Mouse (Mus musculus) MEL (cell line): ENCODE measurements at regions not wholly inside any gene's neighbourhood (a gene's known extent, or its start where the extent isn't known, plus 50 kb on each side); places are given as distances from the start of the nearest gene placed in this dataset.

Source experiments
- DNase-seq: peaks from one replicate; pipeline ENCODE4 v3.0.0; 2011; ENCODE audit warnings: low read depth, low spot score
- H3K27ac ChIP-seq: 2 replicates; pipeline ENCODE4 v1.5.1; 2012; ENCODE audit warnings: low read depth, mild to moderate bottlenecking, control low read depth, low read length, moderate library complexity; ENCODE audit not compliant: control insufficient read depth
- H3K27me3 ChIP-seq, 2 experiments: fragments of 150-350 bp in 1 of 2; sonication (generic) in 1 of 2; 2 replicates each; pipeline ENCODE4 v1.6.1; 2012; ENCODE audit warnings: low read length in 2 of 2, mild to moderate bottlenecking in 2 of 2, improper control_type of control experiment in 1 of 2, moderate library complexity in 1 of 2; ENCODE audit not compliant: insufficient read depth in 2 of 2, control insufficient read depth in 1 of 2
- H3K36me3 ChIP-seq, 2 experiments: 2 replicates each; pipeline ENCODE4 v1.6.1; 2012 to 2014; ENCODE audit warnings: low read length in 2 of 2, improper control_type of control experiment in 1 of 2, inconsistent platforms in 1 of 2, mild to moderate bottlenecking in 1 of 2; ENCODE audit not compliant: insufficient read depth in 2 of 2, control insufficient read depth in 1 of 2
- H3K4me1 ChIP-seq, 2 experiments: fragments of 150-350 bp in 1 of 2; sonication (generic) in 1 of 2; 2 replicates each; pipeline ENCODE4 v1.6.1; 2012; ENCODE audit warnings: low read length in 2 of 2, improper control_type of control experiment in 1 of 2, mild to moderate bottlenecking in 1 of 2; ENCODE audit not compliant: insufficient read depth in 2 of 2, control insufficient read depth in 1 of 2
- H3K4me3 ChIP-seq, 2 experiments: fragments of 150-350 bp in 1 of 2; sonication (generic) in 1 of 2; 2 replicates each; pipeline ENCODE4 v1.5.1; 2012; ENCODE audit warnings: low read depth in 2 of 2, low read length in 2 of 2, mild to moderate bottlenecking in 2 of 2, moderate library complexity in 2 of 2, control low read depth in 1 of 2, improper control_type of control experiment in 1 of 2; ENCODE audit not compliant: control insufficient read depth in 1 of 2, insufficient read depth in 1 of 2
- H3K79me2 ChIP-seq: 2 replicates; pipeline ENCODE4 v1.6.1; 2012; ENCODE audit warnings: mild to moderate bottlenecking, low read length, moderate library complexity; ENCODE audit not compliant: control insufficient read depth, poor library complexity, insufficient read depth
- H3K9ac ChIP-seq: 2 replicates; pipeline ENCODE4 v1.6.1; 2012; ENCODE audit warnings: low read depth, mild to moderate bottlenecking, control low read depth, low read length, moderate library complexity; ENCODE audit not compliant: control insufficient read depth, poor library complexity, severe bottlenecking
- H3K9me3 ChIP-seq: fragments of 150-350 bp; sonication (generic); replicated peaks from 2 replicates; pipeline ENCODE4 v1.6.1; 2012; ENCODE audit warnings: mild to moderate bottlenecking, low read length, improper control_type of control experiment, moderate library complexity; ENCODE audit not compliant: insufficient read depth
- BHLHE40 ChIP-seq: IDR thresholded peaks from 2 replicates; pipeline ENCODE4 v1.6.1; 2012; ENCODE audit warnings: low read depth, mild to moderate bottlenecking, inconsistent platforms, low read length, improper control_type of control experiment, borderline replicate concordance
- CHD1 ChIP-seq: IDR thresholded peaks from 2 replicates; pipeline ENCODE4 v1.6.1; 2012; ENCODE audit warnings: low read depth, mild to moderate bottlenecking, inconsistent platforms, low read length, improper control_type of control experiment
- CHD2 ChIP-seq: IDR thresholded peaks from 2 replicates; pipeline ENCODE4 v1.6.1; 2011; ENCODE audit warnings: low read length, improper control_type of control experiment
- CTCF ChIP-seq, 3 experiments: IDR thresholded peaks in 2 of 3; conservative IDR thresholded peaks in 1 of 3; 2 replicates each; pipeline ENCODE4 v1.5.1; 2011 to 2012; ENCODE audit warnings: low read length in 3 of 3, low read depth in 2 of 3, mild to moderate bottlenecking in 2 of 3, improper control_type of control experiment in 1 of 3, inconsistent platforms in 1 of 3, mixed read lengths in 1 of 3, moderate library complexity in 1 of 3; ENCODE audit not compliant: control insufficient read depth in 1 of 3, insufficient read depth in 1 of 3, poor library complexity in 1 of 3, severe bottlenecking in 1 of 3
- E2F4 ChIP-seq: IDR thresholded peaks from 2 replicates; pipeline ENCODE4 v1.6.1; 2011; ENCODE audit warnings: low read depth, low read length, improper control_type of control experiment, borderline replicate concordance
- ELF1 ChIP-seq: IDR thresholded peaks from 2 replicates; pipeline ENCODE4 v1.6.1; 2014; ENCODE audit warnings: low read depth, mild to moderate bottlenecking, inconsistent platforms, low read length, improper control_type of control experiment, moderate library complexity
- GABPA ChIP-seq: IDR thresholded peaks from 2 replicates; pipeline ENCODE4 v1.6.1; 2012; ENCODE audit warnings: low read depth, mild to moderate bottlenecking, inconsistent platforms, low read length, improper control_type of control experiment, moderate library complexity
- GATA1 ChIP-seq: IDR thresholded peaks from 2 replicates; pipeline ENCODE4 v1.6.1; 2011; ENCODE audit warnings: low read depth, low read length, improper control_type of control experiment
- HCFC1 ChIP-seq: IDR thresholded peaks from 2 replicates; pipeline ENCODE4 v1.6.1; 2012; ENCODE audit warnings: low read depth, mild to moderate bottlenecking, inconsistent platforms, low read length, improper control_type of control experiment, moderate library complexity
- KAT2A ChIP-seq: conservative IDR thresholded peaks from 2 replicates; pipeline ENCODE4 v1.6.1; 2012; ENCODE audit warnings: low read depth, low read length, improper control_type of control experiment, inconsistent platforms
- MAFK ChIP-seq: IDR thresholded peaks from 2 replicates; pipeline ENCODE4 v1.6.1; 2011; ENCODE audit warnings: low read depth, mild to moderate bottlenecking, low read length, improper control_type of control experiment, borderline replicate concordance
- MAX ChIP-seq: IDR thresholded peaks from 2 replicates; pipeline ENCODE4 v1.6.1; 2011; ENCODE audit warnings: low read length, improper control_type of control experiment
- MAZ ChIP-seq: IDR thresholded peaks from 2 replicates; pipeline ENCODE4 v1.6.1; 2012; ENCODE audit warnings: low read depth, mild to moderate bottlenecking, inconsistent platforms, low read length, improper control_type of control experiment
- MYB ChIP-seq: IDR thresholded peaks from 2 replicates; pipeline ENCODE4 v1.6.1; 2011; ENCODE audit warnings: mild to moderate bottlenecking, low read depth, low read length, improper control_type of control experiment
- MYC ChIP-seq: IDR thresholded peaks from 2 replicates; pipeline ENCODE4 v1.6.1; 2011; ENCODE audit warnings: low read depth, mild to moderate bottlenecking, low read length, improper control_type of control experiment, moderate library complexity
- NELFE ChIP-seq: IDR thresholded peaks from 2 replicates; pipeline ENCODE4 v1.6.1; 2011; ENCODE audit warnings: low read depth, low read length, improper control_type of control experiment
- NRF1 ChIP-seq: IDR thresholded peaks from 2 replicates; pipeline ENCODE4 v1.6.1; 2014; ENCODE audit warnings: low read depth, mild to moderate bottlenecking, inconsistent platforms, low read length, improper control_type of control experiment, moderate library complexity; ENCODE audit not compliant: poor library complexity, insufficient read depth, severe bottlenecking
- RAD21 ChIP-seq: IDR thresholded peaks from 2 replicates; pipeline ENCODE4 v1.6.1; 2011; ENCODE audit warnings: mild to moderate bottlenecking, low read depth, low read length, improper control_type of control experiment
- RCOR1 ChIP-seq: IDR thresholded peaks from 2 replicates; pipeline ENCODE4 v1.6.1; 2012; ENCODE audit warnings: low read depth, mild to moderate bottlenecking, inconsistent platforms, low read length, improper control_type of control experiment
- SIN3A ChIP-seq: IDR thresholded peaks from 2 replicates; pipeline ENCODE4 v1.6.1; 2012; ENCODE audit warnings: low read length, improper control_type of control experiment, inconsistent platforms
- SMC3 ChIP-seq: IDR thresholded peaks from 2 replicates; pipeline ENCODE4 v1.6.1; 2011; ENCODE audit warnings: low read depth, low read length, improper control_type of control experiment
- TAL1 ChIP-seq: IDR thresholded peaks from 2 replicates; pipeline ENCODE4 v1.6.1; 2012; ENCODE audit warnings: mild to moderate bottlenecking, inconsistent platforms, low read length, moderate library complexity, mixed read lengths
- TBP ChIP-seq: IDR thresholded peaks from 2 replicates; pipeline ENCODE4 v1.8.0; 2011; ENCODE audit warnings: low read depth, low read length, improper control_type of control experiment
- TCF12 ChIP-seq: IDR thresholded peaks from 2 replicates; pipeline ENCODE4 v1.6.1; 2014; ENCODE audit warnings: low read depth, mild to moderate bottlenecking, inconsistent platforms, low read length, improper control_type of control experiment, moderate library complexity
- UBTF ChIP-seq: IDR thresholded peaks from 2 replicates; pipeline ENCODE4 v1.6.1; 2012; ENCODE audit warnings: low read depth, mild to moderate bottlenecking, inconsistent platforms, low read length, improper control_type of control experiment, moderate library complexity, borderline replicate concordance; ENCODE audit not compliant: insufficient read depth
- ZC3H11A ChIP-seq: IDR thresholded peaks from 2 replicates; pipeline ENCODE4 v1.6.1; 2012; ENCODE audit warnings: low read depth, mild to moderate bottlenecking, inconsistent platforms, low read length, improper control_type of control experiment
- ZKSCAN1 ChIP-seq: IDR thresholded peaks from 2 replicates; pipeline ENCODE4 v1.6.1; 2012; ENCODE audit warnings: low read depth, mild to moderate bottlenecking, inconsistent platforms, low read length, improper control_type of control experiment, moderate library complexity
- ZMIZ1 ChIP-seq: IDR thresholded peaks from 2 replicates; pipeline ENCODE4 v1.6.1; 2012; ENCODE audit warnings: low read depth, mild to moderate bottlenecking, inconsistent platforms, low read length, improper control_type of control experiment, moderate library complexity
- ZNF384 ChIP-seq: IDR thresholded peaks from 2 replicates; pipeline ENCODE4 v1.6.1; 2012; ENCODE audit warnings: low read depth, mild to moderate bottlenecking, inconsistent platforms, low read length, improper control_type of control experiment

DNA sequence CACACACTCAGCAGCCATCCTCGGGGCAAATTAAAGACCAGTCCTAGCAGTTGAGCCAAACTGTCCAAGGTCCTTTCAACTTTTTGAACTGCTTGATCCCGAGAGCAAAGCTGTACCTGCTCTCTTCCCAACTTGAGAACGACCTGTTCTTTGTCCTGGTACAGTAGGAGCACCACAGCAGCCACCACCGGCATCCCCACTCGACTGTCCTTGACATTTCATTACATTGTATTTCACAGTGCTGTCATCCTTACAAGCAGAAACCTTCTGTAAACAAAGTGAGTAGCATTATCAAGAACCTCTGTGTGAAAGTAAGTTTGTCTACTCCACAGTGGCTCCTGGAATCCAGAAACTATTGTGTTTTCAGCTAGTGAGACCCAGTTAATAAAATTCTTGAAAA, 240.2 kb upstream of the Zfp462 start:
- no peak for DNase-seq
- Histone ChIP-seq H3K4me3 (no peak overlapping the region), H3K9me3 (no peaks in the 10 kb centered on the region), H3K4me1 (no peaks in the 10 kb centered on the region), H3K9ac (no peak overlapping the region), H3K27me3 (no peaks in the 10 kb centered on the region), H3K36me3 (no peaks in the 10 kb centered on the region), H3K79me2 (no peaks in the 10 kb centered on the region), H3K27ac (no peak overlapping the region)
- TF ChIP-seq GABPA, result no peak
- no peak for TF ChIP-seq ZNF384
- no peak for TF ChIP-seq MAX
- TF ChIP-seq E2F4, result no peak
- TF ChIP-seq MAFK, result no peak
- no peak for TF ChIP-seq CTCF (IDR thresholded peaks at IDR 0.05 in 2 of 3, conservative IDR thresholded peaks at IDR 0.05 in 1 of 3; ENCODE audit: control insufficient read depth in 1 of 3, insufficient read depth in 1 of 3, low read depth in 2 of 3, low read length in 3 of 3, poor library complexity in 1 of 3, severe bottlenecking in 1 of 3)
- TF ChIP-seq RCOR1, result no peak
- TF ChIP-seq BHLHE40, result no peak
- TF ChIP-seq NELFE, result no peak
- TF ChIP-seq HCFC1, result no peak
- TF ChIP-seq CHD1, result no peak
- TF ChIP-seq ELF1, result no peak
- no peak for TF ChIP-seq SIN3A
- TF ChIP-seq RAD21, result no peak
- no peak for TF ChIP-seq NRF1

DNA sequence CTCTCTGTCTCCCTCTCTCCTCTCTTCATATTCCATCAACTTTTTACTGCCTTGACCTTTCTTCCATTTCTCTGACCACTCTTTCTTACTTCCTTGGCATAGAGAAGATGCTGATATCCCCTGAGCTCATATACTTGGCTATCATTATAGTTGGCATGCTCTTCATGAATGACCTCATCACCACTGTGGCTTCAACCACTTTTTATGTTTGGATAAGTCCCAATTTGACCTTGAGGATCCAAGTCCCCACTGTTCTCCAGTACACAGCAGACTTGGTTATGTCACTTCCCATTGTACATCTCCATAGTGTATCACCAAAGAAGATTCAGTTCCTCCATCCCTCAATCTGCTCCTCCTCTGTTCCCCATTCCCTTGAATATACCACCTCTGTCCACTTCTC, 235.1 kb upstream of the Zfp462 start:
- Histone ChIP-seq H3K27me3 (no peaks in the 10 kb centered on the region), H3K9me3 (no peaks in the 10 kb centered on the region), H3K79me2 (no peaks in the 10 kb centered on the region), H3K9ac (no peak overlapping the region), H3K4me3 (no peak overlapping the region), H3K36me3 (no peaks in the 10 kb centered on the region), H3K27ac (no peak overlapping the region), H3K4me1 (no peaks in the 10 kb centered on the region)
- TF ChIP-seq GATA1, result no peak
- no peak for TF ChIP-seq RCOR1
- TF ChIP-seq TAL1, result no peak
- no peak for TF ChIP-seq MYB
- no peak for TF ChIP-seq NRF1
- no peak for TF ChIP-seq HCFC1
- TF ChIP-seq TCF12, result no peak
- no peak for TF ChIP-seq CTCF (IDR thresholded peaks at IDR 0.05 in 2 of 3, conservative IDR thresholded peaks at IDR 0.05 in 1 of 3; ENCODE audit: control insufficient read depth in 1 of 3, insufficient read depth in 1 of 3, low read depth in 2 of 3, low read length in 3 of 3, poor library complexity in 1 of 3, severe bottlenecking in 1 of 3)
- no peak for TF ChIP-seq MYC
- TF ChIP-seq ELF1, result no peak
- no peak for TF ChIP-seq ZKSCAN1
- TF ChIP-seq MAZ, result no peak
- no peak for TF ChIP-seq ZC3H11A
- TF ChIP-seq GABPA, result no peak
- no peak for TF ChIP-seq UBTF
- no peak for TF ChIP-seq TBP
- no peak for TF ChIP-seq ZMIZ1
- no peak for TF ChIP-seq CHD2
- no peak for TF ChIP-seq KAT2A
- TF ChIP-seq SMC3, result no peak
- DNase-seq, result no peak
